Mouse (Mus musculus) brain, embryonic 14.5 days (tissue): ENCODE measurements around the gene Cox14. TPM values are rescaled to one million over a fixed set of nuclear protein-coding genes. Genes with fewer than 3 reads are reported as not detected.
"Not testable (repeated sequence)": the region's sequence is repeated elsewhere in the genome, so short reads cannot be mapped to it uniquely, and the experiment has no call there.

Experiments used
- DNase-seq: peaks from one replicate; pipeline ENCODE4 v3.0.0-alpha.2; 2011; ENCODE audit warnings: low read depth
- CTCF ChIP-seq: fragments of 200-500 bp; IDR thresholded peaks from 2 replicates; pipeline ENCODE4 v1.5.1; 2012; ENCODE audit warnings: inconsistent platforms, mild to moderate bottlenecking, moderate library complexity, borderline replicate concordance; ENCODE audit not compliant: insufficient read depth, insufficient read length; ENCODE audit errors: extremely low read depth
- POLR2A ChIP-seq: fragments of 200-500 bp; IDR thresholded peaks from 2 replicates; pipeline ENCODE4 v1.6.1; 2012; ENCODE audit warnings: mild to moderate bottlenecking, inconsistent platforms, borderline replicate concordance; ENCODE audit not compliant: poor library complexity, insufficient read depth, insufficient read length, severe bottlenecking; ENCODE audit errors: extremely low read depth
- polyA plus RNA-seq: library from polyadenylated mRNA; depleted of rRNA; stranded (reverse); fragments of >200 nt; gene quantifications from 2 replicates; pipeline ENCODE4 v1.2.3, GENCODE M21; 2012

The Cox14 gene
- polyA plus RNA-seq, 1 experiment: 149 TPM

- no peak for DNase-seq
- no peak for TF ChIP-seq POLR2A
- no peak for TF ChIP-seq CTCF
These were observed 25.7 kb upstream of the Cox14 start for GRCm38 (mm10) chr15:99699715-99700114.

- no peak for DNase-seq
- no peak for TF ChIP-seq POLR2A
- no peak for TF ChIP-seq CTCF
These were observed 25.0 kb upstream of the Cox14 start for GRCm38 (mm10) chr15:99700219-99701106.

- not testable (repeated sequence) for DNase-seq
These were observed 23.8 kb upstream of the Cox14 start for GRCm38 (mm10) chr15:99701640-99701998.

- TF ChIP-seq POLR2A (peak; percentile 91), CTCF (peak; percentile 89)
- peak; percentile 99 for DNase-seq
These were observed 23.2 kb upstream of the Cox14 start, which contains the start of gene Smarcd1 for GRCm38 (mm10) chr15:99701999-99702900. TSS of gene Smarcd1 (plus strand) at chr15:99702129.

- no peak for TF ChIP-seq CTCF
- no peak for TF ChIP-seq POLR2A
- DNase-seq: peak; percentile 24
These were observed 22.3 kb upstream of the Cox14 start for GRCm38 (mm10) chr15:99703104-99703503.

- no peak for TF ChIP-seq POLR2A
These were observed 21.8 kb upstream of the Cox14 start for GRCm38 (mm10) chr15:99703676-99704040.

GRCm38 (mm10) chr15:99704041-99704681 lies 21.3 kb upstream of the Cox14 start:
- TF ChIP-seq CTCF (no peak), POLR2A (no peak)
- peak; percentile 26 for DNase-seq

More at GRCm38 (mm10) chr15:99703676-99704040, 21.8 kb upstream of the Cox14 start:
- no peak for DNase-seq

GRCm38 (mm10) chr15:99704881-99705280 lies 20.5 kb upstream of the Cox14 start:
- TF ChIP-seq POLR2A (no peak), CTCF (no peak)
- peak; percentile 57 for DNase-seq

GRCm38 (mm10) chr15:99705440-99706048 lies 19.9 kb upstream of the Cox14 start, which contains the start of gene Gm17349:
TSS of gene Gm17349 (minus strand) at chr15:99705490.
- TF ChIP-seq CTCF (peak; percentile 73), POLR2A (no peak)
- DNase-seq: peak; percentile 61

- DNase-seq: peak; percentile 13
- TF ChIP-seq POLR2A (no peak), CTCF (no peak)
These were observed 17.2 kb upstream of the Cox14 start for GRCm38 (mm10) chr15:99708176-99708575.
